Mouse (Mus musculus): ENCODE results near the gene Zfp105. TPM values are rescaled to one million over a fixed set of nuclear protein-coding genes. Genes with fewer than 3 reads are reported as not detected.
A peak's percentile ranks its signal among the peaks of the same experiment; 100 is the strongest.

Gene Zfp105
- 33.2 and 33.3 TPM in 2 replicates for polyA plus RNA-seq (2016; fragmentation: Nextera tagmentation; extraction: Ambion mirVana)

DNA sequence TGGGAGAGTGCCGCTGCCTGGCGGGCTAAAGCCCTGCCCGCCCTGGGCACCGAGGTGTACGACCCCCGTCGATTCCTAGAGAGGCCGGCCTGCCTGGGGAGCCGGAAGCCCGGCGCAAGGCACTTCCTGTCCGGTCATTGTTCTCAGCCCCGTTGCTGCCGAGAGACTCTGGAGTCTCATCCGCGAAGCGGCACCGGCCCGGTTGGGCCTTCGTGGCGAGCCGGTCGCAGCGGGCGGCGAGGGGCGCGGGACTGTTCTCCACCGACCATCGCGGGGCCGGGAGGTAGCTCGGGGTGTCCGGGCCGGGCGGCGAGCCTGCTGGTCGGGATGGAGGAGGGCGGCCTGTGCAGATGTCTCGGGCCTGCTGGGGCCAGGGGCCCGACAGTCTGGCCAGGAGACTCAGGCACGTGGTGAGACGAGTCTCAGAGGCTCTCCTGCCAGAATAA, at the start of gene Zfp105:
Zfp105 (plus strand) TSS at position 137 of the 446 bp plus-strand sequence.
- Histone ChIP-seq H3K4me1 (peaks cover 5% of the 10 kb centered on the region), H3K36me3 (replicated peaks) (peaks cover 33% of the 10 kb centered on the region), H3K4me2 (peak within 1 kb of the TSS; percentile 61), H3K27ac (peak within 1 kb of the TSS; percentile 83), H3K27me3 (0 out of 2 replicates have a peak, but pooled peaks cover 3% of the 10 kb centered on the region), H3K4me3 (replicated peaks) (peak within 1 kb of the TSS; percentile 87), H3K9ac (peak within 1 kb of the TSS; percentile 94), H3K9me3 (no peaks in the 10 kb centered on the region)
- WGBS, result under 1% methylated on average over 43 of the region's 43 CpGs
- ATAC-seq (ENCODE audit: low FRiP score), result peak; percentile 98

DNA sequence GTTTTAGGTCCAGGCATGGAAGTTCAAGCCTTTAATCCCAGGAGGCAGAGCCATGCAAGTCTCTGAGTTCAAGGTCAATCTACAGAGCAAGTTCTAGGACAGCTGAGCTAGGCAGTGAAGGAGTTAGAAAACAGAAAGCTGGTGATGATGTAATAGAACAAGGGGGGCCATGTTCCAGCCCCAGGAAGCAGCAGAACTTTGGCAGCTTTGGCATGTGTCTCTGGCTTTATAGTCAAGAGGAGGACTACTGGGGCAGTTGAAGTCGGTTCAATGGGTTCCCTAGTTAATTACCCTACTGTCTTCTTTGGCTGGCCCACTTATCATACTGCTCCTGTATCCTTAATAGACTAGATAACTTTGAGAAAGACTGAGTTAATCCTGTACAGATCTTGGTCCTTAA, 48.2 kb upstream of the Zfp105 start:
- H3K27ac ChIP-seq, result no peak overlapping the region
- no peak for ATAC-seq (ENCODE audit: low FRiP score)
- H3K36me3 ChIP-seq (replicated peaks), result no peaks in the 10 kb centered on the region
- H3K9ac ChIP-seq, result no peak overlapping the region
- no peaks in the 10 kb centered on the region; the same call in 1 of the 2 replicates for H3K9me3 ChIP-seq
- no peak overlapping the region for H3K4me2 ChIP-seq
- no peaks in the 10 kb centered on the region for H3K27me3 ChIP-seq
- 69% methylated on average over 1 of the region's 1 CpGs for WGBS
- H3K4me3 ChIP-seq (replicated peaks), result no peak overlapping the region
- H3K4me1 ChIP-seq, result no peaks in the 10 kb centered on the region

DNA sequence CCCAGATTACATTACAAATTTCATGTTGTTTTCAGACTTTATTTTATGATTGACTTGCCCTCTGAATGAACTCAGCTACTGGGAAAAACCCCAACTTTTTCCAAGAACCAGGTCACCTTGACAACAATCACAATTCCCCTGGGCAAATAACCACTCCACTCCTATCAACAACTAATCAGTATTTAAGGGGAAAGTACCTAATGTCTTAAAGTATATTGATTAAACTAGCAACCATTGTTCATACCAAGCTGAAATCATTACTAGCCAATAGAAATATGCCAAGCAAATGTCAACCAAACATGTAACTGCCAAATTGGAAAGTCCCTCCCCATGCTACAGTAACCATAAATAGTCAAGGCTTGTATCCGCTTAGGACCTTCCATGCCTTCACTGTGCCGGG, 47.7 kb upstream of the Zfp105 start:
- 97% methylated on average over 2 of the region's 2 CpGs for WGBS
- Histone ChIP-seq H3K4me2 (no peak overlapping the region), H3K4me1 (no peaks in the 10 kb centered on the region), H3K36me3 (replicated peaks) (no peaks in the 10 kb centered on the region), H3K9me3 (no peaks in the 10 kb centered on the region; the same call in 1 of the 2 replicates), H3K27me3 (no peaks in the 10 kb centered on the region), H3K4me3 (replicated peaks) (no peak overlapping the region), H3K27ac (no peak overlapping the region), H3K9ac (no peak overlapping the region)
- no peak for ATAC-seq (ENCODE audit: low FRiP score)

DNA sequence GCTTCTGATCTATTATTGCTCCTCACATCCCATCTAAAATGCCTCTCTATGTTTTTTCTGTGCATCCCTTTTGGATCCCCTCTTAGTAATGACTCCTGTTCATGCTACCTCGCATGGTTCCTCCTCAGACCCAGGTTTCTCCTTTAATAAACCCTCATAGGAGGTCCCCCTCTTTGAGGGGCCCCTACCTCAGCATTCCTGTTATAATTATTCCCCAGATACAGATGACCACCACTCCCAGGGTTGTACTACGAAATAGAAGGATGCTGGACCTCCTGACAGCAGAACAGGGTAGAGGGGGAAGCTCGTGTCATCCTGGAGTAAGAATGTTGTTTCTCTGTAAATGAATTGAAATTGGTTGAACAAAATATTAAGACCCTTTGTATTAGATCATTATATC, 37.5 kb upstream of the Zfp105 start, which contains the start of gene Zkscan7:
Zkscan7 (plus strand) TSS at position 301 of the 400 bp plus-strand sequence.
- Histone ChIP-seq H3K27me3 (0 out of 2 replicates have a peak, but pooled peaks cover 4% of the 10 kb centered on the region), H3K9me3 (no peaks in the 10 kb centered on the region), H3K4me2 (peak within 1 kb of the TSS; percentile 86), H3K4me3 (replicated peaks) (peak within 1 kb of the TSS; percentile 75), H3K4me1 (peaks cover 13% of the 10 kb centered on the region), H3K9ac (no peak within 1 kb of the TSS), H3K36me3 (replicated peaks) (no peaks in the 10 kb centered on the region; the same call in 1 of the 2 replicates), H3K27ac (no peak within 1 kb of the TSS)
- 88% methylated on average over 3 of the region's 3 CpGs for WGBS
- no peak for ATAC-seq (ENCODE audit: low FRiP score)

DNA sequence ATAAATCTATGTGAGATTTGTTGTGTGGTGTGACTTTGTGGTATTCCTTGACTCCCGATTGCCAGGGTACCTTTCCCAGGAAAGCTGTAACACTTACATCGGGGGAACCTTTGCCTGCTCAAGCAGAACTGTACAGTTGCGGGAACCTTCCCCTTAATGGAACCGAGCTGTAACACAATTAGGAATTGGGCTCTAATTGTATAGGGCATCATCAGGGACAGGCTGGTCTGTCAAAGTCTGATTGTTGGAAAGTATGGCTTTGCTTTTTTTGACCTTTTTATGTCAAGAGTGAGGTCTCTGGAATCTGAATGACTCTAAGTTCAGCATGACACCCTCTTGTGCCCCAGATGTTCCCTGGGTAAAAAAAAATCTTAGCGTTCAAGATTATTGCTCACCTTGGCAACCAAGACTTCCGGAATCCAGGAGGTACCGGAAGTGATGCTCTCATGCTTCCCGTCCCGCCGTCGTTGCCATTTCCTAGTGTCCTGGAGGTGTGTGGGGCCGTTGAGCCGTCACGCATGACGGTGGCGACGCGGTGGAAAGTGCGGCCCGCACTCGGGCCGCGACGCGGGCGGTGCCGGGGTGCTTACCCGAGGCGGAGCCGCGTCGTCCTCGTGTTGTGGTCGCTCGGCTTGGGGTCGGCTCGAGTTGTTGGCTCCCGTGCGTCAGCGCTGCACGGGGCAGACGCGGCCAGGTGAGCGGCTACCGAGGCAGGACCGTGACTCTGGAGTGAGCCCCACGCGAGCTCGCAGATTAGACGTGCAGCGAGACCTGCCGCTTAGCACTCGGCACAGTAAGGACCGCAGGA, 36.3 kb upstream of the Zfp105 start:
- Histone ChIP-seq H3K9ac (peak overlapping the region; percentile 63), H3K27ac (no peak overlapping the region), H3K4me1 (peaks cover 13% of the 10 kb centered on the region), H3K4me3 (replicated peaks) (peak overlapping the region; percentile 75), H3K27me3 (0 out of 2 replicates have a peak, but pooled peaks cover 4% of the 10 kb centered on the region), H3K9me3 (no peaks in the 10 kb centered on the region), H3K36me3 (replicated peaks) (no peaks in the 10 kb centered on the region; the same call in 1 of the 2 replicates), H3K4me2 (peak overlapping the region; percentile 86)
- ATAC-seq (ENCODE audit: low FRiP score), result peak; percentile 88
- 7% methylated on average over 54 of the region's 54 CpGs for WGBS

DNA sequence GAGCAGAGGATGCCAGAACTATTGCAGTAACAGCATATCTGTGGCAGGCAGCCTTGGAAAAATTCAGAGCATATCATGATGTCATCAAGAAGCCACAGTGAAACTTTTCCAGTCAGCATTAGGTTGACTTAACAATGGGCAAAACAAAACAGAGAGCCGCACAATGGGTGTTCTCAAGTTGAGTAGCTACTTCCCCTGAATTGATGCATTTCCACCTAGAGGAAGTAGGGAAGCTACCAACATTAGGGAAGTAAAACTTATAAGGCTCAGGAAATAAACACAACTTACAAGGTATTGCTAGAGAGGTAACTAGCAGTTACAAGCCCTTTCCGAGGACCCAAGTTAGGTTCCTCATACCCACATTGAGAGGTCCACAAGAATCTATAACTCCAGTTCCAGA, 21.8 kb upstream of the Zfp105 start:
- no peaks in the 10 kb centered on the region for H3K27me3 ChIP-seq
- no peak overlapping the region for H3K4me3 ChIP-seq (replicated peaks)
- peaks cover 10% of the 10 kb centered on the region for H3K4me1 ChIP-seq
- ATAC-seq (ENCODE audit: low FRiP score), result no peak
- no peak overlapping the region for H3K4me2 ChIP-seq
- no peak overlapping the region for H3K9ac ChIP-seq
- H3K27ac ChIP-seq, result no peak overlapping the region
- H3K9me3 ChIP-seq, result peaks cover under 1% of the 10 kb centered on the region; the same call in 1 of the 2 replicates
- H3K36me3 ChIP-seq (replicated peaks), result peaks cover 3% of the 10 kb centered on the region
- WGBS, result 95% methylated on average over 2 of the region's 2 CpGs

DNA sequence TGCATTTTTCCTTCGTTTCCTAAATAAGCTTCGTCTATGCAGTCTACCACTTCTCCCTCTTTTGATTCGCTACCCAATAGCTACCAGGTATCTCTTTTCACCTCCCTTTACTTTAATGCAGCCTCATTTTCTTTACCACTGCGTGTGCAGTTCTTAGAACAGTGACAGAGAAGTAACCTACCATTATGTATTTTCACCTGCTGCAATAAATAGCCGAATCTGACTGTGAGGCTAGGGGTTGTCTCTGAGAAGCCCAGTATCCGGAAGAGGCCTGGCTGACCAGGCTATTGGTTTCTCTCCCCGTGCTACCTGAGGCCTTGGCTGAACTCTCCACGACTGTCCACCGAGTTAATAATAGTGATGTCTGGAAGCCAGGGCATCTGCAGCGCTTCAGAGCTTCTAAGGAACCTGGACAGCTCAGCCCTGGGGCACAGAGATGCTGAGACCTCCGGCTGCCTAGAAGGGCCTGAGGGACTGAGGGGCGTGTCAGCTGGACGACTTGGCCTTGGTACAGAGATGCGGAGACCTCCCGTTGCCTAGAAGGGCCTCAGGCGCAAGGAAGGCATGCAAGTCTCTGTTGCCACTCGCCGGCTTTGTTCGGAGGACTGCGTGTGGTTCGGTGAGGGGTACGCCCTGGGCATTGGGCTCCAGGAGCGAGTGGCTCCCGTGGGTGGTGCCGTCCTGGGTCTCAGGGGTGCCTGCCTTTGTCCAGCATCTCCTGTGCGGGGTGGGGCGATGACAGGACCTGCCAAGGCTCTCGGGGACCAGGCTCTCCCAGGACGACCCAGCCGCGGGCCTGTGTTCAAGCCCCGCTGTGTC, 19.9 kb upstream of the Zfp105 start:
- ATAC-seq (ENCODE audit: low FRiP score), result peak; percentile 98
- Histone ChIP-seq H3K27ac (0 out of 2 replicates have a peak overlapping the region, but pooled peaks have one; percentile 56), H3K27me3 (no peaks in the 10 kb centered on the region), H3K4me2 (peak overlapping the region; percentile 70), H3K4me3 (replicated peaks) (peak overlapping the region; percentile 60), H3K36me3 (replicated peaks) (peaks cover 17% of the 10 kb centered on the region), H3K9me3 (0 out of 2 replicates have a peak, but pooled peaks cover 5% of the 10 kb centered on the region), H3K4me1 (peaks cover 10% of the 10 kb centered on the region), H3K9ac (peak overlapping the region; percentile 75)
- WGBS, result 12% methylated on average over 32 of the region's 32 CpGs

DNA sequence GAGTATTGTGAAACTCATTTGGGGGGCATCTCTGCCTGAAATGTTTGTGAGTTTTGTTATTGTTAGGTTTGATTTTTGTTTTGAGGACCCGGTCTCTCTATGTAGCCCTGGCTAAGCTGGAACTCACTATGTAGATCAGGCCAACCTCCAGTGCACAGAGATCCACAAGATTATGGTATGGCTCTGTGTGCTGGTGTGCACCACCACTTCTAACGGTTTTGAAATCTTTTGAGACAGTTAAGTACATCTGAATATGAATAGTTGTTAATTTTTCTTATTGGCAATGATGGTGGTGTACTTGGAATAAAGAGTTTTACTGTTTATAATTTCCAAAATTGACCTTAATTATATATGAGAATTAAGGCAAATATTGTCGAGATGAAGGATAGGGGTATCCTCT, 436 bp upstream of the Zfp105 start:
- peak; percentile 57; the same call in 1 of the 2 replicates for ATAC-seq (ENCODE audit: low FRiP score)

DNA sequence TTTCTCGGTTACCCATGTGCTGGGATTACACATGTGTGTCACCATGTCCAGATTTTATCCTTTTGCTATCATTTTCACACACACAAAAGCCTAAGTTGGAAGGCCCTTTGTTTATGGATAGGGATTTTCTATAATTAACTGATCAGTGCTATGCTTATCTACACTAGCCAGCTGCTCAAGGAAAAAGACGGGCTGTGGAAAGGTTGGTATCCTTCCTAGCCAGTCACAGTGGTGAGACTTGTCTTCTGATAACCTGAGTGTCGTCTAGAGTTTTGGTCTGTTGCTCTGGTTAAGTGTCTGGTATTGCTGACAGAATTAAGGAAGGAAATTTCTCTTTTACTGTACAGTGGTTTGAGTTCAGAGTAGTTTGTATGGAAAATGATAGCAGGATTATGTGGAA, 6.0 kb downstream of the Zfp105 start:
- Histone ChIP-seq H3K4me2 (no peak overlapping the region), H3K4me1 (peaks cover under 1% of the 10 kb centered on the region), H3K9ac (no peak overlapping the region), H3K4me3 (replicated peaks) (no peak overlapping the region), H3K36me3 (replicated peaks) (peaks cover 84% of the 10 kb centered on the region), H3K9me3 (no peaks in the 10 kb centered on the region), H3K27me3 (no peaks in the 10 kb centered on the region), H3K27ac (no peak overlapping the region)
- no peak for ATAC-seq (ENCODE audit: low FRiP score)
- 94% methylated on average over 3 of the region's 3 CpGs for WGBS

More for the DNA sequence above, 436 bp upstream of the Zfp105 start:
- H3K27me3 ChIP-seq, result 0 out of 2 replicates have a peak, but pooled peaks cover 3% of the 10 kb centered on the region
- H3K9ac ChIP-seq, result no peak overlapping the region; the same call in 1 of the 2 replicates
- 22% methylated on average over 3 of the region's 3 CpGs for WGBS
- no peak overlapping the region for H3K27ac ChIP-seq
- peak overlapping the region; percentile 61 for H3K4me2 ChIP-seq
- H3K36me3 ChIP-seq (replicated peaks), result peaks cover 28% of the 10 kb centered on the region
- H3K4me3 ChIP-seq (replicated peaks), result peak overlapping the region; percentile 87
- H3K4me1 ChIP-seq, result peaks cover 5% of the 10 kb centered on the region
- no peaks in the 10 kb centered on the region for H3K9me3 ChIP-seq

DNA sequence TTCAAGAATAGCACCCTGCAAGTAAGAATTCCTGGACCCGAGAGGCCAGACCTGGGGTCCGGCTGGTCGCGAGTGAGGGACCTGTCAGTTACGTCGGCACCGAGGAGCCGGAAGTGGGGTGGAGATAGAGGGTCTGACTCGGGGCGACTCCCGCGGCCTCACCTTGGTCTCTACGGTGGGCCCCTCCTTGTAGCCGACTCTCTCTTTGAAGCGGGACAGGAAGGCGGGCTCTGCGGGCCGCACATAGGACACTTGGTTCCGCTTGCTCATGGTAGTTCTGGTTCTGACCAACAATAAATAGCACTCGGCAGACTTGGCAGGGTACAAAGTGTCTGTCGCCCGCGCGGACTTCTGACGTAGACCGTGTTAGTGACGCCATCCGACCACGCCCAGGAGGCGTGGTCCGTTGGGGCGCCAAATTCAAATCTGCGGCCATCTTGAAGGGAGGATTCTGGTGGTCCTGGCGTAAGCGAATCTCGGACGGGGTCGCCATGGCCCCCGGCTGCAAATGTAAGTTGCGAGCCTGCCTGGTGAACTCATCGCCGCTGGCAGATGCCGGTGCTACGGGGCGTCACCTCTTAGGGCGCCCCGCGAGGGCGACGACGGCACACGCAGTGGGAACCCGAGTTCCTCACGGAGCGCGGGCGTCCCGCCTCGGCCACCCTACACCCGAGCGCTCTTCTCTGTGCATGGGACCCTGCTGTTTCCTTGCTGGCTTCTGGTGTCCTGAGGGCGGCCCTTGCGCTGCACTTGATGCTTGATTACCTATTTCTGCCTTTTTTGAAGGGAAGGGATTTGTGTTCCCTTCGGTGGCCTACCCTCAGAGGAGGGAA, 28.0 kb downstream of the Zfp105 start, which contains the start of the genes 1110059G10Rik and Kif15:
1110059G10Rik (minus strand) TSS at position 358 of the 833 bp plus-strand sequence.
Kif15 (plus strand) TSS at position 404 of the 833 bp plus-strand sequence.
- H3K27me3 ChIP-seq, result no peaks in the 10 kb centered on the region
- H3K9me3 ChIP-seq, result no peaks in the 10 kb centered on the region
- H3K4me3 ChIP-seq (replicated peaks), result peak within 1 kb of the TSS; percentile 87
- peak within 1 kb of the TSS; percentile 73 for H3K27ac ChIP-seq
- ATAC-seq (ENCODE audit: low FRiP score), result peak; percentile 96
- H3K36me3 ChIP-seq (replicated peaks), result peaks cover 10% of the 10 kb centered on the region
- H3K4me1 ChIP-seq, result peaks cover 21% of the 10 kb centered on the region
- H3K4me2 ChIP-seq, result peak within 1 kb of the TSS; percentile 79
- WGBS, result under 1% methylated on average over 64 of the region's 64 CpGs
- peak within 1 kb of the TSS; percentile 77 for H3K9ac ChIP-seq

All from forebrain, embryonic 12.5 days (tissue).